Mouse (Mus musculus): ENCODE measurements around the gene Csnk1d.

DNA sequence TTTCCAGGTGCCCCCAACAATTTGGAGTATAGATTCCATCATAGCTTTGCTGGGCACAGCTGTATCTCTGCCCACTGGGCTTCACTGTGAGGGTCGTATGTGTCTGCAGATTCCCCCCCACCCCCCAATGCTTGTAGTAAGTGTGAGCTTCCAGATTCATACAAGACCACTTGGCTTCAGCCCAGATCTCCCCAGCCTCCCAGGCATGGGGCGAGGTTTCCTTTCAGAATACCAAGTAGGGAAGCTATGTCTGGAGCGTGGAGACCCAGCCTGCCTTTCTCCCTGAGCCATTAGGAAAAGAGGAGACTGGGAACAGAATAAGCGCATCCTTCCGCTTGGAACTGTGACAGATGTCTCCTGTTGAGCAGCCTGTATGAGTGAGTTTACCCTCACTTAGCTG, 2.5 kb upstream of the Csnk1d start:
- no peak for TF ChIP-seq GATA1 (IDR thresholded peaks at IDR 0.05; ENCODE audit: borderline replicate concordance, low read length)
- TF ChIP-seq FLI1 (IDR thresholded peaks at IDR 0.05; ENCODE audit: low read length): no peak

Measured in megakaryocyte, embryonic 14.5 days (primary cell).